Mouse (Mus musculus) olfactory bulb, adult 2 months (tissue): ENCODE data around the gene Ccdc191.

Experiments
- CTCF ChIP-seq: fragments of 200-500 bp; IDR thresholded peaks from 2 replicates; pipeline ENCODE4 v1.5.1; 2012; ENCODE audit warnings: low read depth, mild to moderate bottlenecking, low read length, moderate library complexity; ENCODE audit not compliant: insufficient read depth
- POLR2A ChIP-seq: fragments of 200-500 bp; IDR thresholded peaks from 2 replicates; pipeline ENCODE4 v1.6.1; 2012; ENCODE audit warnings: mild to moderate bottlenecking, low read depth, low read length, moderate library complexity; ENCODE audit not compliant: insufficient read depth

- no peak for TF ChIP-seq CTCF
- TF ChIP-seq POLR2A, result no peak
These were observed 68.4 kb downstream of the Ccdc191 start for GRCm38 (mm10) chr16:43958038-43958437.
